Mouse (Mus musculus) kidney, adult 9 months (tissue): ENCODE results near the gene Slc44a4.

Source experiments
- DNase-seq: peaks from one replicate; pipeline ENCODE4 v3.0.0; 2022

Slc44a4 gene

GRCm38 (mm10) chr17:34913930-34914665, at the start of gene Slc44a4:
TSS of gene Slc44a4 (plus strand) at chr17:34914466.
- peak; percentile 62 for DNase-seq

- no peak for DNase-seq
Measured at GRCm38 (mm10) chr17:34865981-34866380, 48.3 kb upstream of the Slc44a4 start.

- no peak for DNase-seq
Measured at GRCm38 (mm10) chr17:34874321-34874720, 39.9 kb upstream of the Slc44a4 start.

GRCm38 (mm10) chr17:34879336-34879879, 34.9 kb upstream of the Slc44a4 start, which contains the start of gene Zbtb12:
TSS of gene Zbtb12 (plus strand) at chr17:34879483.
- DNase-seq: no peak

GRCm38 (mm10) chr17:34881166-34881565, 33.1 kb upstream of the Slc44a4 start:
- DNase-seq: no peak

- DNase-seq: peak; percentile 57
Measured at GRCm38 (mm10) chr17:34881683-34882310, 32.5 kb upstream of the Slc44a4 start, which contains the start of gene Gm20547. TSS of gene Gm20547 (minus strand) at chr17:34882042.

- no peak for DNase-seq
Measured at GRCm38 (mm10) chr17:34883332-34883731, 30.9 kb upstream of the Slc44a4 start.

- no peak for DNase-seq
Measured at GRCm38 (mm10) chr17:34884704-34885103, 29.6 kb upstream of the Slc44a4 start.

- no peak for DNase-seq
Measured at GRCm38 (mm10) chr17:34885615-34886014, 28.7 kb upstream of the Slc44a4 start.

- DNase-seq: no peak
Measured at GRCm38 (mm10) chr17:34887942-34888341, 26.3 kb upstream of the Slc44a4 start.

- DNase-seq: no peak
Measured at GRCm38 (mm10) chr17:34890074-34890743, 24.1 kb upstream of the Slc44a4 start.

GRCm38 (mm10) chr17:34891377-34891776, 22.9 kb upstream of the Slc44a4 start:
- no peak for DNase-seq

GRCm38 (mm10) chr17:34893072-34893824, 21.0 kb upstream of the Slc44a4 start:
- DNase-seq: no peak

- DNase-seq: peak; percentile 96
Measured at GRCm38 (mm10) chr17:34894074-34894597, 20.1 kb upstream of the Slc44a4 start.

GRCm38 (mm10) chr17:34894801-34895530, 19.3 kb upstream of the Slc44a4 start:
- peak; percentile 54 for DNase-seq

GRCm38 (mm10) chr17:34895724-34896123, 18.5 kb upstream of the Slc44a4 start:
- peak; percentile 26 for DNase-seq

GRCm38 (mm10) chr17:34896366-34896765, 17.9 kb upstream of the Slc44a4 start:
- DNase-seq: peak; percentile 28

GRCm38 (mm10) chr17:34897373-34898159, 16.7 kb upstream of the Slc44a4 start:
- DNase-seq: peak; percentile 59

GRCm38 (mm10) chr17:34898160-34898586, 16.1 kb upstream of the Slc44a4 start, which contains the start of the genes C2 and Ehmt2:
TSS of gene C2 (minus strand) at chr17:34898265.
TSS of gene Ehmt2 (plus strand) at chr17:34898469.
- peak; percentile 80 for DNase-seq

GRCm38 (mm10) chr17:34898706-34899052, 15.6 kb upstream of the Slc44a4 start:
- DNase-seq: no peak
